Mouse (Mus musculus) adrenal gland, postnatal 4 days (tissue): ENCODE data around the gene Gm20388. TPM values are rescaled to one million over a fixed set of nuclear protein-coding genes. Genes with fewer than 3 reads are reported as not detected.
"Not testable (repeated sequence)": the region's sequence is repeated elsewhere in the genome, so short reads cannot be mapped to it uniquely, and the experiment has no call there.

Source experiments
- DNase-seq, 2 experiments: peaks; one replicate each; pipeline ENCODE4 v3.0.0; 2021 to 2022; ENCODE audit warnings: low spot score in 2 of 2, mixed read lengths in 2 of 2
- total RNA-seq, 2 experiments: library from RNA; stranded (reverse); gene quantifications; 2 replicates each; pipeline ENCODE4 v1.2.3; 2021

The Gm20388 gene
- total RNA-seq, 2 experiments from 2014 or later, result 8.8 TPM; not detected in 1

GRCm38 (mm10) chr8:122566766-122567165, 2656.1 kb downstream of the Gm20388 start:
- no peak for DNase-seq

GRCm38 (mm10) chr8:122567361-122568108, 2656.9 kb downstream of the Gm20388 start, which contains the start of gene Cdt1:
Gene Cdt1 (plus strand): TSS chr8:122568015.
- peak; percentile 92 to 96 for DNase-seq

- no peak for DNase-seq
Measured at GRCm38 (mm10) chr8:122568109-122568504, 2657.5 kb downstream of the Gm20388 start.

- DNase-seq, result no peak
Measured at GRCm38 (mm10) chr8:122568881-122569309, 2658.3 kb downstream of the Gm20388 start.

GRCm38 (mm10) chr8:122569329-122569728, 2658.7 kb downstream of the Gm20388 start:
- DNase-seq, result no peak

- no peak for DNase-seq
Measured at GRCm38 (mm10) chr8:122569996-122570395, 2659.4 kb downstream of the Gm20388 start.

- DNase-seq, result no peak
Measured at GRCm38 (mm10) chr8:122571153-122571552, 2660.5 kb downstream of the Gm20388 start.

- DNase-seq, result no peak
Measured at GRCm38 (mm10) chr8:122571750-122572267, 2661.2 kb downstream of the Gm20388 start.

- no peak for DNase-seq
Measured at GRCm38 (mm10) chr8:122572751-122573150, 2662.1 kb downstream of the Gm20388 start.

- not testable (repeated sequence) for DNase-seq
Measured at GRCm38 (mm10) chr8:122573176-122573575, 2662.5 kb downstream of the Gm20388 start.

- DNase-seq, result no peak
Measured at GRCm38 (mm10) chr8:122573577-122573976, 2662.9 kb downstream of the Gm20388 start.

- DNase-seq, result no peak
Measured at GRCm38 (mm10) chr8:122574264-122574663, 2663.6 kb downstream of the Gm20388 start.

GRCm38 (mm10) chr8:122574667-122575251, 2664.1 kb downstream of the Gm20388 start:
- no peak for DNase-seq

- no peak for DNase-seq
Measured at GRCm38 (mm10) chr8:122575286-122575685, 2664.6 kb downstream of the Gm20388 start.

- DNase-seq, result no peak
Measured at GRCm38 (mm10) chr8:122575735-122576647, 2665.3 kb downstream of the Gm20388 start.

GRCm38 (mm10) chr8:122576648-122577022, 2666.0 kb downstream of the Gm20388 start, which contains the start of gene Aprt:
Gene Aprt (minus strand): TSS chr8:122576909.
- DNase-seq, result peak; percentile 67 to 89

- DNase-seq, result no peak
Measured at GRCm38 (mm10) chr8:122577116-122577515, 2666.5 kb downstream of the Gm20388 start.

GRCm38 (mm10) chr8:122579196-122579595, 2668.6 kb downstream of the Gm20388 start:
- no peak for DNase-seq

GRCm38 (mm10) chr8:122580926-122581325, 2670.3 kb downstream of the Gm20388 start:
- DNase-seq, result no peak

- no peak for DNase-seq
Measured at GRCm38 (mm10) chr8:122584981-122585380, 2674.3 kb downstream of the Gm20388 start.

- no peak for DNase-seq
Measured at GRCm38 (mm10) chr8:122585411-122585891, 2674.8 kb downstream of the Gm20388 start.
